Mouse (Mus musculus) myocyte (in vitro differentiated cells): ENCODE data around the gene Pir.

Source experiments
- CEBPB ChIP-seq: IDR thresholded peaks from 2 replicates; pipeline ENCODE4 v1.6.1; 2011; ENCODE audit warnings: mild to moderate bottlenecking, moderate library complexity; ENCODE audit not compliant: poor library complexity, insufficient read depth, severe bottlenecking
- POLR2A ChIP-seq: IDR thresholded peaks from one replicate; pipeline ENCODE4 v1.6.1; 2011; ENCODE audit warnings: low read depth, mild to moderate bottlenecking, control low read depth, moderate library complexity; ENCODE audit not compliant: insufficient read length
- USF1 ChIP-seq: IDR thresholded peaks from one replicate; pipeline ENCODE4 v1.6.1; 2011; ENCODE audit warnings: low read depth, mild to moderate bottlenecking, control low read depth, moderate library complexity

DNA sequence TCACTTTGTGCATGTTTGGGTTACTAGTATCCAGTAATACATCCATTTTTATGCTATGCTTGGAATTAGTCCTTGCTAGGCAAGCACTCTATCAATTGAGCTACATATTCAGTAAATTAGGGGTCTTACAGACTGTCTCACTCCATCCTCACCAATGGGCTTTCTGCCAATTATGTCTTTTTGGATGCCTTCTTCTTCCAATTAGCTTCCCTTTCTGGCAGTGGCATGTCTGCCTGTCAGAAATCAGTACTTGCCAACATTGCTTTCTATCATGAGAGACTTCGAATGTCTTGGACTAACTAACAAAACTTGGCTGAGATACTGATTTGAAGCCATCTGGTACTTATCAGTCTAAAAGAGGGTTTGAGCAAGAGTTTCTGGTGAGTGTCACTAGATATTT lies 44.7 kb downstream of the Pir start:
- TF ChIP-seq USF1 (no peak), POLR2A (no peak), CEBPB (no peak)
